In genomic region chr11:29373396-29374273, GRCm38 (mm10) we compare ENCODE assay signal across 7 mouse cellular contexts. TPM values are rescaled to one million over a fixed set of nuclear protein-coding genes. Genes with fewer than 3 reads are reported as not detected.
DNase-seq lines count a peak whose midpoint lies in the region; ATAC-seq and TF ChIP-seq lines count a peak whose summit lies in the region.

Ccdc88a (plus strand) TSS chr11:29373658.

- H3K9ac ChIP-seq in intestine, postnatal 0 days (ENCODE audit: low read depth, low read length): peak within 1 kb of the TSS; percentile 63
- H3K9ac ChIP-seq in midbrain, embryonic 12.5 days (replicated peaks): peak within 1 kb of the TSS; percentile 97

- peak within 1 kb of the TSS; percentile 94 for H3K4me3 ChIP-seq in embryonic facial prominence, embryonic 10.5 days
- H3K4me3 ChIP-seq in intestine, postnatal 0 days (ENCODE audit: low read depth, low read length): peak within 1 kb of the TSS; percentile 75
- peak within 1 kb of the TSS; percentile 93 for H3K4me3 ChIP-seq in midbrain, embryonic 12.5 days
- peak within 1 kb of the TSS; percentile 60 for H3K4me3 ChIP-seq in small intestine, adult 2 months (ENCODE audit: low read depth, low read length)

- peak; percentile 99 for DNase-seq in adrenal gland, postnatal 10 days
- peak; percentile 98 for DNase-seq in embryonic facial prominence, embryonic 10.5 days (ENCODE audit: low spot score)
- peak; percentile 42 for DNase-seq in gonadal fat pad, adult 2 months (ENCODE audit: low read depth)
- peak; percentile 97 for DNase-seq in left cerebral cortex, postnatal 4 days

- H3K4me2 ChIP-seq in intestine, postnatal 0 days (replicated peaks; ENCODE audit: low read depth): peak within 1 kb of the TSS; percentile 98
- peak within 1 kb of the TSS; percentile 58 for H3K4me2 ChIP-seq in midbrain, embryonic 12.5 days (replicated peaks)

- intact Hi-C loops in left cerebral cortex, postnatal 4 days (cut with DNase I): loop anchor here (10.0 kb wide), 1 partner anchor 151 kb away; the partner anchor contains the start of gene Mtif2

- no peaks in the 10 kb centered on the region for H3K27me3 ChIP-seq in embryonic facial prominence, embryonic 10.5 days (replicated peaks; ENCODE audit: low read depth, poor library complexity, severe bottlenecking)
- peaks cover 10% of the 10 kb centered on the region; the same call in 1 of the 2 replicates for H3K27me3 ChIP-seq in intestine, postnatal 0 days (replicated peaks; ENCODE audit: control insufficient read depth, insufficient read depth, low read length)
- no peaks in the 10 kb centered on the region; the same call in 1 of the 2 replicates for H3K27me3 ChIP-seq in midbrain, embryonic 12.5 days
- H3K27me3 ChIP-seq in small intestine, adult 2 months (ENCODE audit: control insufficient read depth, insufficient read depth, low read length): no peaks in the 10 kb centered on the region

- peak within 1 kb of the TSS; percentile 98 for H3K27ac ChIP-seq in embryonic facial prominence, embryonic 10.5 days (replicated peaks)
- H3K27ac ChIP-seq in intestine, postnatal 0 days (ENCODE audit: low read depth, low read length): peak within 1 kb of the TSS; percentile 60
- peak within 1 kb of the TSS; percentile 100 for H3K27ac ChIP-seq in midbrain, embryonic 12.5 days (replicated peaks)
- H3K27ac ChIP-seq in small intestine, adult 2 months (ENCODE audit: insufficient read depth, low read depth, low read length): peak within 1 kb of the TSS; percentile 0; the same call in 1 of the 2 replicates

- peak; percentile 73 for TF ChIP-seq POLR2A in small intestine, adult 2 months (IDR thresholded peaks at IDR 0.05; ENCODE audit: low read depth, low read length)

- TF ChIP-seq CTCF in intestine, postnatal 0 days (IDR thresholded peaks at IDR 0.05; ENCODE audit: low read depth): peak; percentile 68
- no peak for TF ChIP-seq CTCF in small intestine, adult 2 months (IDR thresholded peaks at IDR 0.05; ENCODE audit: extremely low read depth, insufficient read length, insufficient replicate concordance, low read depth, low read length)

- H3K36me3 ChIP-seq in embryonic facial prominence, embryonic 10.5 days (replicated peaks): peaks cover 12% of the 10 kb centered on the region
- no peaks in the 10 kb centered on the region for H3K36me3 ChIP-seq in intestine, postnatal 0 days (ENCODE audit: control insufficient read depth, insufficient read depth)
- H3K36me3 ChIP-seq in midbrain, embryonic 12.5 days: no peaks in the 10 kb centered on the region
- no peaks in the 10 kb centered on the region for H3K36me3 ChIP-seq in small intestine, adult 2 months (ENCODE audit: control insufficient read depth, insufficient read depth, low read length)

- under 1% methylated on average over 107 of the region's 107 CpGs for WGBS in embryonic facial prominence, embryonic 10.5 days
- under 1% methylated on average over 67 of the region's 107 CpGs for WGBS in intestine, postnatal 0 days
- under 1% methylated on average over 76 of the region's 107 CpGs for WGBS in midbrain, embryonic 12.5 days
- under 1% methylated on average over 107 of the region's 107 CpGs for WGBS in small intestine, adult 2 months

- peaks cover 11% of the 10 kb centered on the region for H3K4me1 ChIP-seq in embryonic facial prominence, embryonic 10.5 days
- no peaks in the 10 kb centered on the region for H3K4me1 ChIP-seq in intestine, postnatal 0 days (replicated peaks; ENCODE audit: control insufficient read depth, insufficient read depth, low read length)
- H3K4me1 ChIP-seq in midbrain, embryonic 12.5 days: peaks cover 11% of the 10 kb centered on the region
- no peaks in the 10 kb centered on the region for H3K4me1 ChIP-seq in small intestine, adult 2 months (ENCODE audit: control insufficient read depth, insufficient read depth, insufficient read length, low read length)

- peak; percentile 97 for ATAC-seq in intestine, postnatal 0 days
- peak; percentile 97 for ATAC-seq in midbrain, embryonic 12.5 days (ENCODE audit: low FRiP score, low read depth)

- H3K9me3 ChIP-seq in embryonic facial prominence, embryonic 10.5 days: no peaks in the 10 kb centered on the region
- H3K9me3 ChIP-seq in intestine, postnatal 0 days (ENCODE audit: control insufficient read depth): no peaks in the 10 kb centered on the region
- no peaks in the 10 kb centered on the region for H3K9me3 ChIP-seq in midbrain, embryonic 12.5 days

RNA-seq across cellular contexts. Expression of gene Ccdc88a, which starts in this region (rescaled TPM):
- total RNA-seq in adrenal gland, postnatal 10 days (2021): 10 to 100 TPM; 18.9 to 26.0 TPM
- 37.5 and 40.0 TPM in 2 replicates for polyA plus RNA-seq in embryonic facial prominence, embryonic 10.5 days (2016; fragmentation: Nextera tagmentation; extraction: Ambion mirVana)
- polyA plus RNA-seq in gonadal fat pad, adult 2 months (2012; rRNA removed): 1.4 and 1.6 TPM in 2 replicates
- 6.6 and 6.9 TPM in 2 replicates for polyA plus RNA-seq in intestine, postnatal 0 days (2015; fragmentation: Nextera tagmentation; extraction: Ambion mirVana)
- 100 to 1,000 TPM; 128 to 132 TPM for total RNA-seq in left cerebral cortex, postnatal 4 days (2021)
- 76.4 and 89.5 TPM in 2 replicates for polyA plus RNA-seq in midbrain, embryonic 12.5 days (2016; fragmentation: Nextera tagmentation; extraction: Ambion mirVana)
- polyA plus RNA-seq in small intestine, adult 2 months (2012; rRNA removed): 0.24 and 0.52 TPM in 2 replicates

Comparison
In these comparisons a context has a peak if more than half of its experiments do, and no peak if none do; other contexts are left out.
1. Peak in every context shown above with its lines: DNase-seq, ATAC-seq, H3K4me3 ChIP-seq and H3K27ac ChIP-seq.
2. RNA of gene Ccdc88a (total RNA-seq): 128 to 132 TPM in left cerebral cortex, postnatal 4 days; 18.9 to 26.0 TPM in adrenal gland, postnatal 10 days; every median in the first group is over 4 times any median in the second.
3. DNase-seq: peak in every context shown above with its lines; median percentile 99 in adrenal gland, postnatal 10 days; 98 in embryonic facial prominence, embryonic 10.5 days; 97 in left cerebral cortex, postnatal 4 days; 42 in gonadal fat pad, adult 2 months.
4. H3K27ac ChIP-seq: peak in every context shown above with its lines; median percentile 100 in midbrain, embryonic 12.5 days; 98 in embryonic facial prominence, embryonic 10.5 days; 60 in intestine, postnatal 0 days; 0 in small intestine, adult 2 months.